Mouse (Mus musculus) brain, embryonic 14.5 days (tissue): ENCODE measurements around the gene Tdp2. TPM values are rescaled to one million over a fixed set of nuclear protein-coding genes. Genes with fewer than 3 reads are reported as not detected.
A peak's percentile ranks its signal among the peaks of the same experiment; 100 is the strongest.
"Not testable (repeated sequence)": the region's sequence is repeated elsewhere in the genome, so short reads cannot be mapped to it uniquely, and the experiment has no call there.

ENCODE experiments used
- DNase-seq: peaks from one replicate; pipeline ENCODE4 v3.0.0-alpha.2; 2011; ENCODE audit warnings: low read depth
- CTCF ChIP-seq: fragments of 200-500 bp; IDR thresholded peaks from 2 replicates; pipeline ENCODE4 v1.5.1; 2012; ENCODE audit warnings: inconsistent platforms, mild to moderate bottlenecking, moderate library complexity, borderline replicate concordance; ENCODE audit not compliant: insufficient read depth, insufficient read length; ENCODE audit errors: extremely low read depth
- POLR2A ChIP-seq: fragments of 200-500 bp; IDR thresholded peaks from 2 replicates; pipeline ENCODE4 v1.6.1; 2012; ENCODE audit warnings: mild to moderate bottlenecking, inconsistent platforms, borderline replicate concordance; ENCODE audit not compliant: poor library complexity, insufficient read depth, insufficient read length, severe bottlenecking; ENCODE audit errors: extremely low read depth
- polyA plus RNA-seq: library from polyadenylated mRNA; depleted of rRNA; stranded (reverse); fragments of >200 nt; gene quantifications from 2 replicates; pipeline ENCODE4 v1.2.3, GENCODE M21; 2012

The Tdp2 gene
- polyA plus RNA-seq, 1 experiment: 46.8 TPM

DNA sequence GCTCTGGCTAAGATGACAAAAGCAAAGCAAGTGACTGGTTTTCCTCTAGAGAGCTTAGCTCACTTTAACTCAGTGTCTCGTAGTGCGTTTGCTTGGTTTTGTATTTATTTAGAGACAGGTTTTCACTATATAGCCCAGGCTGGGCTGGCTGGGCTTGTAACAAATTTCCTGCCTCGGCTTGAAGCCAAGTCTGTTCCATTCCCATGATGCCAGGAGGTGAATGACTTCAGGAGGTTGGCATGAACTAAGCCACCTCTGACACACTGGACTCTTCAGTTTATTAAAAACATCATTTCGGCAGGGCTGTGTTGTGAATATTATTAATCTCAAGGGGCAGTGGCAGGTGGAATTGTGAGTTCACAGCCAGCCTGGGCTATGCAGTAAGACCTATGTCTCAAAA lies 5.9 kb upstream of the Tdp2 start:
- TF ChIP-seq CTCF (no peak), POLR2A (no peak)
- no peak for DNase-seq

- TF ChIP-seq CTCF (no peak), POLR2A (no peak)
- no peak for DNase-seq
These were observed 5.4 kb upstream of the Tdp2 start for GRCm38 (mm10) chr13:24826116-24826515.

DNA sequence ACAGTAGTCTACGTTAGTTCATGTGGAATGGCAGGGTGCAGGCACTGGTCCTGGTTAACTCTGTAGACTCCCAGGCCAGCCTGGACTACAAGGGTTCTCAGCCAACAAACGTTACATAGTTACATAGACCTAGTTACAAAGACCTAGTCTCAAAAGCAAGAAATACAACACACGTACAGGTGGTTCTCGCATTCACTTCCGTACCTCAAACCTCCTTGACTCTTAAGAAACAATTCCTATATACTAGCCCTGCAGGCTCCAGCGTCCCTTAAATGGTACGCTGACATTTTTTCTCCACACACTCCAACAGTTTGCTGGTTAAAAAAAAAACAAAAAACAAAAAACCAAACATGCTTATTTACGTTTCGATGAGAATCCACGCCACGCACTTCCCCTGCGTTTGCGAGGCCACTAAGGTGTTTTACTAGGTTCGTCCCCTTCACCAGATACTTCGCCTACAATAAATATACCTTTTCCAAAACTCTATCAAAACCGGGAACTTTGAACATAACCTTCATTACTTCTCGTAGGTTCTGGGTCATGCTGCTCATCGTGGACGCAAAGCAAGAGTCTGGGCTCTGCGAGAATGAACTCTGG lies 625 bp upstream of the Tdp2 start:
- no peak for TF ChIP-seq POLR2A
- no peak for TF ChIP-seq CTCF
- peak; percentile 30 for DNase-seq

GRCm38 (mm10) chr13:24832131-24832810 lies 792 bp downstream of the Tdp2 start:
- DNase-seq: no peak
- TF ChIP-seq CTCF: no peak
- no peak for TF ChIP-seq POLR2A

DNA sequence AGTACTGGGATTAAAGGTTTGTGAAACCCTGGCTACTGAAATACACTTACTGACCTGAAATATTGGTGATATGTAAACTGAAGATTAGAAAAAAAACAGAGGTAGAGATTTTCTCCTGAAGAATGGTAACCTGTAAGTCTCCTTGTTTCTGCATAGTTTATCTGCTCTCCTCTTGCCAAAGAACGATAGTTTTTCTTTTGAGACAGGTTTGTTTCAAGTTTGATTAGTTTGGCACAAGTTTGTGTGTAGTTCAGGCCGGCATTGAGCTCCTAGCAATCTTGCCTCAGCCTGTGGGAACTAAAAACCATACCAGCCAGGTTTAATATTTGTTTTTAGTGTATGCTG lies 1.3 kb downstream of the Tdp2 start:
- no peak for DNase-seq
- no peak for TF ChIP-seq CTCF

- not testable (repeated sequence) for DNase-seq
These were observed 6.3 kb downstream of the Tdp2 start for GRCm38 (mm10) chr13:24837765-24838164.

DNA sequence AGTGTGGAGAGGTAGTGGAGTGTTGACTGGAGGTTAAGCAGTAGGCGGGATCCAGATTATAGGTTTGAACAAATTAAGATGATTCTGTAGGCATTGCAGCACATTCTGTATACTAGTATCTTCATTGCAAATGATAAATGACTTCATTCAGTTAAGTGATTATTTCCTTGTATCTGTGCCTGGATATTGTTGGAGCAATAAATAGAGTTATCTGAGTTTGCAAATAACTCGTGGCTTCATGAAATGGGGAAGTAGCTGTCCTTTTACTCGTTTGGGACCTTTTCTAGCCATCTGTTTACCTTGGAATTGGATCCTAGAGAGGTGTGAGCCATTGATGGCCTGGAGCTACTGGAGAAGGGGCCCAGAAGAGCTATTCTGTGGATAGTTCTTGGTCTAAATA lies 8.4 kb downstream of the Tdp2 start:
- DNase-seq: no peak
- TF ChIP-seq CTCF (no peak), POLR2A (no peak)

GRCm38 (mm10) chr13:24841702-24842101 lies 10.2 kb downstream of the Tdp2 start:
- no peak for TF ChIP-seq POLR2A
- TF ChIP-seq CTCF: no peak
- DNase-seq: no peak

DNA sequence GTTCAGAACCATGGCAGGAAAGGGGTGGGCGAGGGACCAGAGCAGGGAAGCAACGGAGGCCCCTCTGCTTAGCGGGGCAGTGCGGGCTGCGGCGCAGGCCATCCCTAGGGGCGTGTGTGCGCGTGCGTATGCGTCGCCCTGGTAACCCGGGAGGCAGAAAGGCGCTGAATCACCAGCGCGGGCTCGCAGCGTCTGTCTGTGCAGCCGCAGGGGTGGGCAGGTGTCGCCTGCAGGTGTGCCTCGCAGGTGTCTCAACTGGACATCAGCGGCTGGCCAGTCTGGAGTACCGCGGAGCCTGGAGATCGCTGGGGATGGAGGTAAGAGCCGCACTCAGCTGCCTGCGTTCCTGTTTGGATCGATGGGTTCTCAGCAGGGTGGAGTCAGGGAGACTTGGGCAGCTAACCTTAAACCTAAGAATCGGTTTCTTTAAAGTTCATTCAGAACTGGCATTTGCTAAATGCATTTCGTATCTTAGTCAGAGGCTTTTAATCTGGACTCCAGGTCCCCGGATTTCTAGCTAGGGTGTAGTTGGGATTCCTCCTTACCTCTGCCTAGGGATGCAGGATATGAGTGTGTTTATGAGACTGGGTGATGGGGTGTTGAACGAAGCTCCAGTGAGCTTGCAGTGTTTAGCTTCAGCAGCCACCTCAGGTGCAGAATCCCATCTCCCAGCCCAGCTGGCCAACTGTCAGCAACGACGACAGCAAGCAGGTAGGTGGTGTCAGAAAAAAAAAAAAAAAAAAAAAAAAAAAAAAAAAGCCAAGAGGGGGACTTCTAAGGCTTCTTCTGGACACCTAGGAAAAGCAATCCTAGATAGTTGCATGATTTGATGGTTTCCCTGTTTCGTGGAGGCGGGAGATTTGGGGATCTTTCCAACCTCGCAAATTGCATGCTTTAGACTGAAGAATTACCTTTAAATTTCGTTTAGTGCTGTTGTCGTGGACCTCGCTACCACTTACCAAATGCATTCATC lies 13.8 kb downstream of the Tdp2 start, which contains the start of gene D130043K22Rik:
D130043K22Rik (plus strand) TSS at position 153 of the 973 bp plus-strand sequence.
- peak; percentile 79 for DNase-seq
- TF ChIP-seq CTCF (no peak), POLR2A (no peak)

DNA sequence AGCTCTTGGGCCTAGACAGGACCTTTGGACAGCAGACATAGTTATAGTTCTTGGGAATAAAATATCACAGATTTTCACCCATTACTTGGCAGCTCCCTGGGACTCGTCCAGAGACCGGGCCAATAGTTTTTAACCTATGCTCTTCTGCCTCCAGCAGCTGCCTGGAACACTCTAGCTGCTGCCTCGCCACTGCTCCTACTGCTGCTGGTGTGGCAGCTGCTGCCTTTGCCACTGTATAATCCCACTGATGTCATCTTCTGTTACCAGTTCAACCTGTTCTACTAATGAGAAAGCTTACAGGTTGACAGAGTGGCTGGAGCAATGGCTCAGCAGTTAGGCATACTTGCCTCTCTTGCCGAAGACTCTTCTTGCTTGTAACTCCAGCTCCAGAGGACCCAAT lies 17.8 kb downstream of the Tdp2 start:
- no peak for DNase-seq
- TF ChIP-seq POLR2A (no peak), CTCF (no peak)

- TF ChIP-seq POLR2A (no peak), CTCF (no peak)
- DNase-seq: no peak
These were observed 20.5 kb downstream of the Tdp2 start for GRCm38 (mm10) chr13:24851989-24852388.
